Mouse (Mus musculus) embryonic fibroblast, embryonic 13.5 days (primary cell): ENCODE measurements around the gene Cnfn. TPM values are rescaled to one million over a fixed set of nuclear protein-coding genes. Genes with fewer than 3 reads are reported as not detected.

Source experiments
- H3K27ac ChIP-seq: 2 replicates; pipeline ENCODE4 v1.5.1; 2012; ENCODE audit warnings: low read length, control low read depth, inconsistent platforms; ENCODE audit not compliant: insufficient read depth
- H3K4me1 ChIP-seq: 2 replicates; pipeline ENCODE4 v1.6.1; 2011; ENCODE audit warnings: low read length; ENCODE audit not compliant: control insufficient read depth, insufficient read depth
- H3K4me3 ChIP-seq: 2 replicates; pipeline ENCODE4 v1.5.1; 2011; ENCODE audit warnings: mild to moderate bottlenecking, control low read depth, low read length; ENCODE audit not compliant: insufficient read depth
- CTCF ChIP-seq: IDR thresholded peaks from 2 replicates; pipeline ENCODE4 v1.5.1; 2011; ENCODE audit warnings: mild to moderate bottlenecking, control low read depth, low read length, moderate library complexity, borderline replicate concordance; ENCODE audit not compliant: insufficient read depth
- POLR2A ChIP-seq: IDR thresholded peaks from 2 replicates; pipeline ENCODE4 v1.6.1; 2011; ENCODE audit warnings: low read depth, mild to moderate bottlenecking, control low read depth, low read length, moderate library complexity
- polyA plus RNA-seq: library from polyadenylated mRNA; stranded (reverse); fragments of >200 nt; gene quantifications from 2 replicates; pipeline ENCODE4 v1.2.4, GENCODE M21; 2011; ENCODE audit warnings: low read depth; ENCODE audit not compliant: missing spikeins, insufficient read length

Gene Cnfn
- polyA plus RNA-seq, 1 experiment: not detected

- TF ChIP-seq POLR2A (no peak), CTCF (no peak)
- Histone ChIP-seq H3K4me3 (no peak overlapping the region), H3K4me1 (0 out of 2 replicates have a peak, but pooled peaks cover 3% of the 10 kb centered on the region), H3K27ac (no peak overlapping the region)
These were observed 22.4 kb upstream of the Cnfn start for GRCm38 (mm10) chr7:25391856-25392453.

GRCm38 (mm10) chr7:25390986-25391385, 21.5 kb upstream of the Cnfn start:
- H3K27ac ChIP-seq: no peak overlapping the region

GRCm38 (mm10) chr7:25390054-25390770, 20.7 kb upstream of the Cnfn start:
- TF ChIP-seq CTCF: no peak
- TF ChIP-seq POLR2A: no peak
- H3K27ac ChIP-seq: no peak overlapping the region
- H3K4me3 ChIP-seq: no peak overlapping the region
- peaks cover 8% of the 10 kb centered on the region; the same call in 1 of the 2 replicates for H3K4me1 ChIP-seq

More at GRCm38 (mm10) chr7:25390986-25391385, 21.5 kb upstream of the Cnfn start:
- Histone ChIP-seq H3K4me1 (peaks cover 4% of the 10 kb centered on the region; the same call in 1 of the 2 replicates), H3K4me3 (no peak overlapping the region)
- no peak for TF ChIP-seq POLR2A
- no peak for TF ChIP-seq CTCF

GRCm38 (mm10) chr7:25388916-25389315, 19.4 kb upstream of the Cnfn start:
- Histone ChIP-seq H3K27ac (no peak overlapping the region), H3K4me1 (peaks cover 8% of the 10 kb centered on the region; the same call in 1 of the 2 replicates), H3K4me3 (no peak overlapping the region)
- no peak for TF ChIP-seq POLR2A
- TF ChIP-seq CTCF: no peak

GRCm38 (mm10) chr7:25387811-25388440, 18.4 kb upstream of the Cnfn start:
- TF ChIP-seq CTCF (no peak), POLR2A (no peak)
- no peak overlapping the region for H3K4me3 ChIP-seq
- H3K4me1 ChIP-seq: peaks cover 8% of the 10 kb centered on the region; the same call in 1 of the 2 replicates
- no peak overlapping the region for H3K27ac ChIP-seq

GRCm38 (mm10) chr7:25385850-25386555, 16.5 kb upstream of the Cnfn start:
- no peak overlapping the region for H3K4me3 ChIP-seq
- peaks cover 8% of the 10 kb centered on the region; the same call in 1 of the 2 replicates for H3K4me1 ChIP-seq
- no peak overlapping the region for H3K27ac ChIP-seq
- no peak for TF ChIP-seq POLR2A
- no peak for TF ChIP-seq CTCF

GRCm38 (mm10) chr7:25385259-25385658, 15.7 kb upstream of the Cnfn start:
- TF ChIP-seq CTCF (no peak), POLR2A (no peak)
- H3K4me1 ChIP-seq: peaks cover 8% of the 10 kb centered on the region; the same call in 1 of the 2 replicates
- no peak overlapping the region for H3K4me3 ChIP-seq
- no peak overlapping the region for H3K27ac ChIP-seq

GRCm38 (mm10) chr7:25384818-25385217, 15.3 kb upstream of the Cnfn start:
- no peak overlapping the region for H3K4me3 ChIP-seq
- peaks cover 8% of the 10 kb centered on the region; the same call in 1 of the 2 replicates for H3K4me1 ChIP-seq
- H3K27ac ChIP-seq: no peak overlapping the region
- TF ChIP-seq POLR2A (no peak), CTCF (no peak)

- no peak overlapping the region for H3K27ac ChIP-seq
- peaks cover 8% of the 10 kb centered on the region; the same call in 1 of the 2 replicates for H3K4me1 ChIP-seq
- H3K4me3 ChIP-seq: no peak overlapping the region
- TF ChIP-seq POLR2A (no peak), CTCF (no peak)
These were observed 14.8 kb upstream of the Cnfn start for GRCm38 (mm10) chr7:25384318-25384717.

GRCm38 (mm10) chr7:25383891-25384290, 14.4 kb upstream of the Cnfn start:
- Histone ChIP-seq H3K4me3 (no peak overlapping the region), H3K27ac (no peak overlapping the region), H3K4me1 (peaks cover 8% of the 10 kb centered on the region; the same call in 1 of the 2 replicates)
- TF ChIP-seq CTCF (no peak), POLR2A (no peak)
